Mouse (Mus musculus) limb, embryonic 15.5 days (tissue): ENCODE measurements around the gene Hoxa2. TPM values are rescaled to one million over a fixed set of nuclear protein-coding genes. Genes with fewer than 3 reads are reported as not detected.
A peak's percentile ranks its signal among the peaks of the same experiment; 100 is the strongest.

Experiments
- ATAC-seq: fragments of 200-750 bp; cut with Nextera tagmentation; 2 replicates; pipeline ENCODE4 v1.8.0; 2017; ENCODE audit warnings: low read depth, moderate TSS enrichment; ENCODE audit not compliant: insufficient number of reproducible peaks, low FRiP score, low TSS enrichment
- H3K27ac ChIP-seq: fragments of 300-500 bp; sonication (generic); 2 replicates; pipeline ENCODE4 v1.5.1; 2015; ENCODE audit warnings: moderate library complexity, mild to moderate bottlenecking, inconsistent platforms
- H3K27me3 ChIP-seq: fragments of 300-500 bp; sonication (generic); 2 replicates; pipeline ENCODE4 v1.6.1; 2015; ENCODE audit warnings: inconsistent platforms
- H3K36me3 ChIP-seq: fragments of 300-500 bp; sonication (generic); 2 replicates; pipeline ENCODE4 v1.6.1; 2015; ENCODE audit warnings: inconsistent platforms
- H3K4me1 ChIP-seq: fragments of 300-500 bp; sonication (generic); 2 replicates; pipeline ENCODE4 v1.6.1; 2015; ENCODE audit warnings: inconsistent platforms
- H3K4me2 ChIP-seq: fragments of 300-500 bp; sonication (generic); 2 replicates; pipeline ENCODE4 v1.6.1; 2015; ENCODE audit warnings: mild to moderate bottlenecking, inconsistent platforms
- H3K4me3 ChIP-seq: fragments of 300-500 bp; sonication (generic); 2 replicates; pipeline ENCODE4 v1.5.1; 2015; ENCODE audit warnings: mild to moderate bottlenecking, inconsistent platforms
- H3K9ac ChIP-seq: fragments of 300-500 bp; sonication (generic); 2 replicates; pipeline ENCODE4 v1.6.1; 2015; ENCODE audit warnings: inconsistent platforms
- H3K9me3 ChIP-seq: fragments of 300-500 bp; sonication (generic); 2 replicates; pipeline ENCODE4 v1.6.1; 2016; ENCODE audit warnings: inconsistent platforms
- WGBS: fragments of 180-500 bp; shearing (Covaris S2); methylation state at CpG from one replicate; pipeline ENCODE4 v1.1.7; 2015; 5-methylcytosine and 5-hydroxymethylcytosine counted together
- polyA plus RNA-seq: library from polyadenylated mRNA; unstranded; fragments of >200 nt; fragmentation: Nextera tagmentation; extraction: Ambion mirVana; gene quantifications from 2 replicates; pipeline ENCODE4 v1.2.1, GENCODE M21; 2015

Hoxa2 gene
- polyA plus RNA-seq, 1 experiment from 2014 or later: 0.59 TPM

- no peak overlapping the region for H3K9ac ChIP-seq
- no peak overlapping the region for H3K4me3 ChIP-seq
- WGBS: 12% methylated on average over 19 of the region's 19 CpGs
- ATAC-seq: no peak
- no peaks in the 10 kb centered on the region for H3K36me3 ChIP-seq
- H3K9me3 ChIP-seq: no peaks in the 10 kb centered on the region
- H3K27ac ChIP-seq: no peak overlapping the region
- 0 out of 2 replicates have a peak overlapping the region, but pooled peaks have one; percentile 14 for H3K4me2 ChIP-seq
- peaks cover 24% of the 10 kb centered on the region; the same call in 1 of the 2 replicates for H3K4me1 ChIP-seq
- H3K27me3 ChIP-seq: peaks cover 79% of the 10 kb centered on the region
These were observed 20.6 kb upstream of the Hoxa2 start for GRCm38 (mm10) chr6:52185222-52185621.

- no peak overlapping the region for H3K4me2 ChIP-seq
- WGBS: 44% methylated on average over 6 of the region's 6 CpGs
These were observed 20.0 kb upstream of the Hoxa2 start for GRCm38 (mm10) chr6:52184668-52185067.

DNA sequence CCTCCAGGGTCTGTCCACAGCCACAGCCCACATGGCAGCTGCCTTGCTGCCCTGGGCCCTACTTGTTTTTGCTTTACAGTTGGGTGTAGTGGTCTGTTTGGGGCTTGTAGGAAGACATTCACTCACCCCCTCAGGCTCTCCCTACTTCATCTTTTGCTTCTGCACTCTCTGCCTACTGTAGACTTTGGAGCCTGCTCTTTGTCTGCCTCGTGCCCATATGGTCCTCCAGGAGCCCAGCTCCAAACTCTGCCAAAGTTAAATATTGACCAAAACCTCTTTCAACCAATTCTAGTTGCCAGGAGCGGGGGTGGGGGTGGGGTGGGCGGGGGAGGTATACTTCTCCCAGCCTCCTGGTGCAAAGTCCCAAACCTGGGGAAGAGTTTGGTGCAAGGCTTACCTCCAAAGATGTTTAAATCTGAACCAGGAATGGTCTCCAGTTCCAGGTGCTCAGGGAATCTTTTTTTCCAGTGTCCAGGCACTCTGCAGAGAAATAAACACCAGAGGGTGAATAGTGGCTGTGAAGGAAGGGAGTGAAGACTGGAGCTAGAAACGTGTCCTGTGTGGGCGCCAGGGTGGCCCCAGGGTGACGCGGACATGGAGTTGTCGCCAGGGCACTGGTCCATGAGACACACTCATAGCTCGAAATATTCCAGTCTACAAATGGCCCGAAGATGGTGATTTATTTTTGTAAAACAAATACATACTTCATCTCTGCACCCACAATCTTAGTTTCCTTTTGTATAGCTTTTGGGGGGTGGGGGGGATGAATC, 18.9 kb upstream of the Hoxa2 start:
- Histone ChIP-seq H3K9ac (no peak overlapping the region), H3K4me2 (no peak overlapping the region), H3K27ac (no peak overlapping the region), H3K9me3 (no peaks in the 10 kb centered on the region), H3K4me3 (no peak overlapping the region), H3K27me3 (peaks cover 80% of the 10 kb centered on the region), H3K4me1 (peaks cover 26% of the 10 kb centered on the region; the same call in 1 of the 2 replicates), H3K36me3 (no peaks in the 10 kb centered on the region)
- WGBS: 46% methylated on average over 10 of the region's 10 CpGs
- no peak for ATAC-seq

More at GRCm38 (mm10) chr6:52184668-52185067, 20.0 kb upstream of the Hoxa2 start:
- Histone ChIP-seq H3K27ac (no peak overlapping the region), H3K9me3 (no peaks in the 10 kb centered on the region), H3K9ac (no peak overlapping the region), H3K36me3 (no peaks in the 10 kb centered on the region), H3K4me1 (peaks cover 22% of the 10 kb centered on the region; the same call in 1 of the 2 replicates), H3K27me3 (peaks cover 79% of the 10 kb centered on the region), H3K4me3 (no peak overlapping the region)
- ATAC-seq: no peak

DNA sequence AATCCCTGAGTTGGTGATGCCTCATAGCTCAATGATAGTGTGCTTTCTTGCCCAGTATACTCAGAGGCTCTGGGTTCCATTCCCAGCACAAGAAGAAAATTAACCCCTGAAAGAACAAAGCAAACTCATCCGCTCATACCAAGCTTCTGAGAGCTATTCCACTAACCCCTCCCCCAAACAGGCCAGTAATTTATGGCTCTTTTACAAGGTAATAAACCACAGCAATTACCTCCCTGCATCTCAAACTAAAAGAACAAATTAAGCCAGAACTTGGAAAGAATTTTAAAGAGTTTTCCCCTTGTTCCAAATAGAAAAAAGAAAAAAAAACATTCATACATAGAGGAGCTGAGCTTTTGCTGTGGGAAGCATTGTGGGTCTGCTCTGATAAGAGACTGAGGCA, 18.2 kb upstream of the Hoxa2 start:
- 57% methylated on average over 1 of the region's 1 CpGs for WGBS
- H3K4me1 ChIP-seq: peaks cover 28% of the 10 kb centered on the region; the same call in 1 of the 2 replicates
- no peak overlapping the region for H3K27ac ChIP-seq

DNA sequence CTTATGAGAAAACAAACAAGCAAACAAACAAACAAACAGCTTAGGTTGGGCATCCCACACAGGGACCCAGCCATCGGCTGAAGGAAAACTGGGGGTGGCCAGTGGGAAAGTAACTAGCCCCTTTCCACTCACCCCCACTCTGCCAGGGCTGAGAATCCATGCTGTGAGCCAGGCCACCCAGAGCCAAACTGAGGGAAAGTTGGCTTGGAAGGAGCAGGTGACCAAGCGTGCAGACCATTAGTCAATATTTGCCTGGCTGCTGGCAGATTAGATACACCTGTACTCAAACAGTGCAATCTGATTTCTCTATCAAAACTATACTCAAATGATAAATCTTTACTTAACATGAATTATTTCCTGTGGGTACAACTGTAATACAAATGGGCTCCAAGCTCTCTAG, 17.4 kb upstream of the Hoxa2 start:
- no peaks in the 10 kb centered on the region for H3K36me3 ChIP-seq
- no peak overlapping the region for H3K4me2 ChIP-seq
- H3K4me1 ChIP-seq: peaks cover 34% of the 10 kb centered on the region
- no peak for ATAC-seq
- peaks cover 78% of the 10 kb centered on the region for H3K27me3 ChIP-seq
- H3K9ac ChIP-seq: no peak overlapping the region
- no peak overlapping the region for H3K27ac ChIP-seq
- 59% methylated on average over 2 of the region's 2 CpGs for WGBS
- H3K9me3 ChIP-seq: no peaks in the 10 kb centered on the region
- no peak overlapping the region for H3K4me3 ChIP-seq

More for the DNA sequence above, 18.2 kb upstream of the Hoxa2 start:
- H3K9ac ChIP-seq: no peak overlapping the region
- peaks cover 78% of the 10 kb centered on the region for H3K27me3 ChIP-seq
- ATAC-seq: no peak
- no peaks in the 10 kb centered on the region for H3K36me3 ChIP-seq
- H3K9me3 ChIP-seq: no peaks in the 10 kb centered on the region
- no peak overlapping the region for H3K4me3 ChIP-seq
- no peak overlapping the region for H3K4me2 ChIP-seq

DNA sequence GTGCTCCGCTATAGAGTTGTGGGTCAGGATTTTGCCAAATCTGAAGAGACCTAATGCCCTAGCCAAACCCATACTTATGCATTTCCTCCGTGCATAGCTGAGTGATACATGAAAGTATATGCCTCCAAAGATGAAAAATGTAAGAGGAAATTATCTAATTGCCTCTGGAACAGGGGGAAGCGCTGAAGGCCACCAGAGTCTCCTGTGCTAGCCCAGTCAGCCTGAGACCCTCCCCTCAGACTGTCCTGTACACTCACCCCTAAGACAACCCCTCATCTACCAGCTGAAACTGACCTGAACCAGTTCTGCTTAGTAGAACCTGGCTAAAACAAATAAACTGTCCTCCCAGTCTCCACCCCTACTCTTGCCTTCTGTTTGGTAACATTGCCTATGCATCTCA, 16.1 kb upstream of the Hoxa2 start:
- no peak overlapping the region for H3K4me2 ChIP-seq
- no peak overlapping the region for H3K4me3 ChIP-seq
- WGBS: 82% methylated on average over 3 of the region's 3 CpGs
- H3K27ac ChIP-seq: no peak overlapping the region
- ATAC-seq: no peak
- H3K4me1 ChIP-seq: peaks cover 47% of the 10 kb centered on the region
- H3K36me3 ChIP-seq: no peaks in the 10 kb centered on the region
- peaks cover 74% of the 10 kb centered on the region for H3K27me3 ChIP-seq
- no peak overlapping the region for H3K9ac ChIP-seq
- no peaks in the 10 kb centered on the region for H3K9me3 ChIP-seq

DNA sequence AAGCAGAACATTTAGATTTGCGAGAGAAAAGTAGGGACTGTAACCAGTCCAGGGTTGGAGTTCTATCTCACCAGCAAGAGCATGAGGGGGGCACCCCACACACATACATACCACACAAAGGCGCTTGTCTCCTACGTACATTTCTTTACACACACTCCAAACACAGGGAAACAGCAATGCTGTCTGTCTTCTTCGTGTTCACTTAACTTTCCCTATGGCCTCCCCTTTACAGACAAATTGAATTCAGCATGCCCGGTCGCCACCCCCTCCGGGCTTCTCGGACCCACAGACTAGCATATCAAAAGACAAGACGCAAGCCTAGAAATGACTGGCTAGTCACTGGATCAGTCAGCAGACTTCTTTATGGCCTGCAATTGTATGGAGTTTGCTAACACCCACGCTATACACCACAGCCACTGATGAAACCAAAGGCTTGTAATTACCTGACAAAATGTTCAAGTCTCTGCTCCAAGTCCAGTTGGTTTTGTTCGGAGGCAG, 15.6 kb upstream of the Hoxa2 start:
- WGBS: 58% methylated on average over 11 of the region's 11 CpGs
- no peak for ATAC-seq

DNA sequence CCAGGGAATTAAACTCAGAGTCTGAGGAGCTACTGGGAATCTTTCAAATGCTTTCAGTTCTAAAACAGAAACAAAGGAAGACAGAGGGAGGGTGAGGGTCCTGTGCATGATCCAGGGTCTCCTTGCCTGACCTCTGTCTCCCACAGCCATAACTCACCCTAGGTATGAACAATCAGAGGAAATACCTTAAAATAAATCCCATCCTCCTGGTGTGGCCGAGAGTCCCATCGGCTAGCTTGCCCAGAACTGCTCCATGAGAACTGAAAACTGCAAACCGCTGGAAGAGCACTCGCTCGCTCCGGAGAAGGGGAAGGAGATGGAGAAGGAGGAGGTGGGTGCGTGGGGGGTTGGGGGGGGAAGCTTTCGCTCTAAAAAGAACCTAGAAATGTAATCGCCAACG, 15.1 kb upstream of the Hoxa2 start:
- Histone ChIP-seq H3K4me2 (no peak overlapping the region), H3K9me3 (no peaks in the 10 kb centered on the region), H3K36me3 (no peaks in the 10 kb centered on the region), H3K27me3 (peaks cover 74% of the 10 kb centered on the region), H3K27ac (no peak overlapping the region), H3K9ac (no peak overlapping the region), H3K4me3 (no peak overlapping the region), H3K4me1 (peaks cover 47% of the 10 kb centered on the region)
- WGBS: 52% methylated on average over 10 of the region's 10 CpGs
- ATAC-seq: no peak

More for the DNA sequence above, 15.6 kb upstream of the Hoxa2 start:
- Histone ChIP-seq H3K4me1 (peaks cover 48% of the 10 kb centered on the region), H3K9ac (no peak overlapping the region), H3K27ac (no peak overlapping the region), H3K4me3 (no peak overlapping the region), H3K9me3 (no peaks in the 10 kb centered on the region), H3K36me3 (no peaks in the 10 kb centered on the region), H3K4me2 (no peak overlapping the region), H3K27me3 (peaks cover 73% of the 10 kb centered on the region)

GRCm38 (mm10) chr6:52178918-52179665, 14.5 kb upstream of the Hoxa2 start:
- Histone ChIP-seq H3K36me3 (no peaks in the 10 kb centered on the region), H3K4me2 (no peak overlapping the region), H3K27ac (no peak overlapping the region), H3K4me3 (no peak overlapping the region), H3K9me3 (no peaks in the 10 kb centered on the region), H3K9ac (no peak overlapping the region), H3K27me3 (peaks cover 69% of the 10 kb centered on the region), H3K4me1 (peaks cover 41% of the 10 kb centered on the region)
- 31% methylated on average over 4 of the region's 4 CpGs for WGBS
- no peak for ATAC-seq

DNA sequence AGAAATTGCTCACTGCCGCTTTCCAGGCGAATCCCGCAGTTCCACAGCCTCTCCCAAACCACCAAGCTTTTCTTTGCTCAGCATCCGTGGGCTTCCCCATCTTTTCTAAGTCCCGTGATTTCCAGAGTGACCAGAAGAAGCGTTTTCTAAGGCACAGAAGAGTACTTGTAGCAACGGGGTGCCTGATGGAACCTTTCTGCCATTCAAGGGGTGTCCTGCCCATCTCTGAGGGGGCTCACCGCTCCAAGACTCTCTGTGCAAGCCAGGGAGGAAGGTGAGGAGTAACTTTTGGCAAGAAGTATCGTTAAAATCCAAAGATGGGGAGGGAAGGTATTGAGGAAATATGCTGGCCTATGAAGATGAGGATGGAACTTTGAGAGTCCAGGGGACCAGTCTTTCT, 13.2 kb upstream of the Hoxa2 start:
- Histone ChIP-seq H3K27me3 (peaks cover 72% of the 10 kb centered on the region), H3K36me3 (no peaks in the 10 kb centered on the region), H3K4me3 (no peak overlapping the region; the same call in 1 of the 2 replicates), H3K27ac (no peak overlapping the region), H3K4me1 (peaks cover 37% of the 10 kb centered on the region), H3K4me2 (no peak overlapping the region), H3K9ac (no peak overlapping the region), H3K9me3 (no peaks in the 10 kb centered on the region)
- ATAC-seq: no peak
- WGBS: 40% methylated on average over 9 of the region's 9 CpGs

DNA sequence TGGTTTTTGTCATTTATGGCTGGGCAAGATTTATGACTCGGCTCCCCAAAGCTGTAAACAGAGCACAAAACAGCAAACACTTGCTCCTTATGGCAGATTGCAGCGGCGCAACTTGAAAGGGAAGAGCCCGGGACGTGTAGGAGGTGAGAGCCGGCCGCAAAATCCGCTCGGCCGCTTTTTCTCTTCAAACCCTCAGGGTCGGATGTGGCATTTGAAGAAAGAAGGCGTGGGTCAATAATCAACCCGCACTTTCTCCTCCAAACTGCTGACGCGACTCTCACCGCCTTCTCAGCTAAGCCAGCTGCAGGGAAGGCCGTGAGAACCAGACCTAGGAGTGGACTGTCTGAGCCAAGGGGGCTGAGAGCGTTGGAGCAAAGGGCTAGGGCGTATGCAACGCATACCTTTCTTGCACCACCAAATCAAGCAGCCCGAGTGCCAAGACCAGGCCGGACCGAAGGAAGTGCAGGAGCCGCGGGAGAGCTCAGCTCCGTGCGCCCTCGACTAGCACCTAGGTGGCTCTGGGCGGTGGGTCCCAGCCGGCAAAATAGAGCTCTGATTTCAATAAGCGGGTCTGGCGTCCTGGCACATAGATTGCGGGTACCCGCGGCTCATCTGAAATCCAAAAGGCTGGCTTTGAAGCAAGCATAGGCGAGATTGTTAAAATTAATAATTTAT, 12.6 kb upstream of the Hoxa2 start, which contains the start of gene 5730596B20Rik:
5730596B20Rik (plus strand) TSS at position 438 of the 675 bp plus-strand sequence.
- ATAC-seq: no peak
- Histone ChIP-seq H3K4me1 (peaks cover 43% of the 10 kb centered on the region), H3K9me3 (no peaks in the 10 kb centered on the region), H3K4me3 (peak within 1 kb of the TSS; percentile 39), H3K9ac (no peak within 1 kb of the TSS), H3K36me3 (no peaks in the 10 kb centered on the region), H3K27ac (no peak within 1 kb of the TSS), H3K4me2 (peak within 1 kb of the TSS; percentile 53), H3K27me3 (peaks cover 78% of the 10 kb centered on the region)
- 22% methylated on average over 36 of the region's 36 CpGs for WGBS
